Mouse (Mus musculus): ENCODE results near the gene Mab21l2.

Gene Mab21l2

GRCm38 (mm10) chr3:86548091-86549015, at the start of gene Mab21l2:
Gene Mab21l2, minus strand, starts transcription at chr3:86548629.
- peak; percentile 86 for DNase-seq

DNA sequence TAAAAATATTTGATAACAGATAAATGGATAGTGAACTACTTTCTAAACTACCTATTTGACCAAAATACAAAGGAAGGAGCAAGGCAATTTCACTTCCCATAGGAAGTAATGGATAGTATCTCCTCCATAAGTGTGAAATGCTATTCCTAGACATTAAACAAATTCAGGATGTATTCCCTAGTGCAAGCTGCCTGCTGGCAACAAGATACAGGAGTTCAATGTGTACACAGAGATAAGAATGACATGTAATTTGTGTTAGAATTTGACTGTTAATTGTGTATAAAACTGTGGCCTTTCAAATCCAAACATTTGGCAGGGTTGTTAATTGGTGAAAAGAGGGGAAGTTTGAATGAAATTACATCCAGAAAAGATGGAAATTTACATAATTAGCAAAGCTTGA, 26.9 kb upstream of the Mab21l2 start:
- no peak for DNase-seq

DNA sequence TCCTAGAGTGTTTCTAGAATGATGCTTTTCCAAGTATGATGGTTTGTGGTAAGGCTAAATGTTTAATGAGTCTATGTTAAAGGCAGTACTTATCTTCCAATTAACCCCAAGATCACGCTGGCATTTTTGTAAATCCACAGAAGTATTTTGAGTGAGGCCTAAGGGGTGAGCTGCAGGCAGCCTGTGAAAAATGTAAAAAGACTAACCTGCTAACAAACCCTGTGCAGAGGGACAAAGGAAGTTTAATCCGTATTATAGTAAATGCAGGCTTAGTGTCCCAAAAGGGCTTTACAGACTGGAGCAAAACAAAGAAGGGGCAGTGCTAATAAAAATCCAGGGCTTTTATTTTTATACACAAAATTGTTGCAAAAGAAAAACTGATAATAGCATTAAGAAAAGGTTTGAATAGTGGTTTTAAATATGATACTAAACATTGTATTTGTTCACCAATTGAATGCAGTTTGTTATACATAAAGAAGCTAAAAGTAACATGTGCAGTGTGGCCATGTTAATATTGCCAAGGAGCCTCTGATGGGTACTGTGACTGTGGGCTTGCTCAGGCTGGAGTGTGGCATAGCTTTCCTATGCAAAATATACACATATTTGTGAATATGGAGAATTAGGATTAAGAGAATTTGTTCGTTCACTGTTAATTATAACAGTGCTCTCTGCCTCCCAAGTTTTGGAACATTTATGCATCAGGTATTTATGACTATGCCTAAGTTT, 24.3 kb upstream of the Mab21l2 start:
- no peak for DNase-seq

GRCm38 (mm10) chr3:86571518-86571917, 23.1 kb upstream of the Mab21l2 start:
- DNase-seq, result no peak

DNA sequence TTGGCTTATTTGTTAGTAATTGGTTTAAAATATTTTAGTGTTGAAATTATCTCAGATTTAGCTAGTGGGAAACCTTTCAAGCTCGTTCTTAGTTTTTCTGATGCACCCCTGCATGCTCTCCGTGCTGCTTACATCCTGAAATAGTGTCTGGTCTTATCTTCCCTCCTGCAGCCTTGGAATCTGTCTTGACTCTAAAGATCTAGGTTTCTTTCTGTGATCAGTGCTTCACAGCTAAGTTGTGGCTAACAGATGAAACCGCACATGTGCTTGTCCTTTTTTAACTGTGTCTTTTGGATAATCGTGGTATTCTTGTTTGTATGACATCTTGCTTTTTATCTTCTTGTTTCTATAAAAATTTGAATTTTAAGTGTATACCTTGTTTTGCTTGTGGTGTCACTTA, 18.9 kb upstream of the Mab21l2 start:
- no peak for DNase-seq

GRCm38 (mm10) chr3:86561396-86561795, 13.0 kb upstream of the Mab21l2 start:
- DNase-seq, result no peak

DNA sequence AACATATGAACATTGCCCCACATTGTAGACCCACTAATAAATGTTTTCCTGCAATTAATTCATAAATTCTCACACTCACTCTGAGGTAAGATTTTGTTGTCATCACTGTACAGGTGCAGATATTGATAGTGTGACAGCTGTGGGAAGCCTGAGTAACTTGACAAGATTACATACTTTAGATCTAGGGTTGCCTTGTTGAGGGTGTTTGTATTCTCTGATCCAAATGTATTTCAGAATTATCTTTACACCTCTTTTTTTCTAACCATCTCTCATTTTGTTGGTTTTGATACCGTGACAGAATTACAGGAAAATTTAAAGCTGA, 12.6 kb upstream of the Mab21l2 start:
- no peak for DNase-seq

- DNase-seq, result no peak
These were observed 12.0 kb upstream of the Mab21l2 start for GRCm38 (mm10) chr3:86560281-86561022.

DNA sequence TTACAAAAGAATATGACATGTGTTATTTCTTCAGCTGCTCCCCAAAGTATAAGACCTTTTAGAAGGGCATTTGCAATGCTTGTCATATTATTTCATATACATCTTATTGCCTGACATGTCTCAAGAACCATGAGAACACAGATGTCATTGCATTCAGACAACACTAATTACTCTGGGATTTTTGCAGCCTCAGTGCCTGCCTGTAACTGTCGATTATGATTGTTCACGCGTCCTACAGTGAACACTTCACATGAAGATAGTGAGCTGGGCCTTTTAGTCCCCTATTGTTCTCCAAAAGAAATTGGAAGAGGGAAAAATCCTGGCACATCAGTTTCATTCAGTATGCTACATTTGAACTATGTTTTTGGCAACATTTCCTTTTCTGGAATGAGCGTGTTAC, 11.2 kb upstream of the Mab21l2 start:
- DNase-seq, result no peak

GRCm38 (mm10) chr3:86558976-86559375, 10.5 kb upstream of the Mab21l2 start:
- DNase-seq, result no peak

- peak; percentile 52 for DNase-seq
These were observed 3.7 kb upstream of the Mab21l2 start for GRCm38 (mm10) chr3:86552170-86552569.

DNA sequence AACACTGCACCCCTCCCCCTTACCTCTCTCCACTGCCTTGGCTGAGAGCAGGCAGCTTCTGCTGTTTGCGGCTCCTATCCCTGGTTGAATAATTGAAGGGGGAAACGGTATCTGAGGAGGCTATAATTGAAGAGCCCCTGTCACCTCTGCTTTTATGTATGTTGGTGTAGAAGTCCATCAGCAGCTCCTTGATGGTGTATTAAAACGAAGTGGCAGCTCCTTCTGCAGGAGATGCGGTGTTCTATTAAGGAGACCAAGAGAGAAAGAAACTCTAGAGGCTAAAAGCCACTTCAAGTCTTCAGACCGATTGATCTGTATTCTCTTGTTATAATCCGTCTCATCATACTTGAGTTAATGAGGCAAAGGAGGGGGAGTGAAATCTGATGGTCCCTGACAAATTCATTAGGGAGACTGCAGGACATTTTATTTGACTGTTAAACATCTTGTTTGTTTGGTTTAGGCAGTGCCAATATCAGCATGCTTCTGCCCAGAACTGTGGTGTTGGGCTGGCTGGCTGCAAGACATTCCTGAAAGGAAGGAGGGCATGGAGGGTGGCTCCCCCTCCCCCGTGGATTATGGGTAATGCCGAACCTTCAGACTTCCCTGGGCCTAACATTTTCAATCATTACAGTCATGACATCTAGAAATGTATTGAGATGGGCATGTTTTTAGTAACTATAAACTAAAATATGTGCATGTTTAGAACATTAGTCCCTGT, 2.7 kb upstream of the Mab21l2 start:
- peak; percentile 60 for DNase-seq

DNA sequence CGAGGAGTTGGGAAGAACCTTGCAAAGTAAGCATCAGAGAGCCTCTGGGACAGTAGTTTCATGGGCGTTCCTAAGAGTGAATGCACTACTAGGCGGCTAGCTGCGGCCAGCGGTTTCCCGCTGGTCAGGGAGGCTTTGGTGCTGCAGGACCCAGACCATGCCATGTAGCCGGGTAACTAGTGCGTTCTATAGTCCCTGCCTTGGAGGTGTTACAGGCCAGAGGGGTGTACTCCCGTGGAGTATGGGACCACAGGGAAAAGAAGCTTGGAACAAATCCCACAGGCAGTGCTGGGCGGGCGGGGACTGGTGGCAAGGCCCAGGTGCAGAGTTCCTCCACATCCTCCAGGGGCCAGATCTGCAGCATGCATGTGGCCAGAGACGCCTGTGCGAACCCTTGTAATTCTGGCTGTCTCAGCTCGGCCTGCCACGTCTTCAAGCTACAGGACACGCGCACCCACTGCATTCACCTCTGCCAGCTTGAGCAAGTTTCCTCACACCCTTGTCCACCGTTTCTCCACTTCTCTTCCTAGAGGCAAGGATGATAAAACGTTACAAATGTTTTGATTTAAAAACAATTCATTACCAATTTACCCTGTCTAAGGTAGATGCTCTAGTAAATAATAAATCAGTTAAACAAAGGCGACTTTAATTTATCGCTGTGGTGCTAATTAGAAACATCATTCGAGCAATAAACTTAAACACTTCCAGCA, 2.0 kb upstream of the Mab21l2 start:
- peak; percentile 84 for DNase-seq

DNA sequence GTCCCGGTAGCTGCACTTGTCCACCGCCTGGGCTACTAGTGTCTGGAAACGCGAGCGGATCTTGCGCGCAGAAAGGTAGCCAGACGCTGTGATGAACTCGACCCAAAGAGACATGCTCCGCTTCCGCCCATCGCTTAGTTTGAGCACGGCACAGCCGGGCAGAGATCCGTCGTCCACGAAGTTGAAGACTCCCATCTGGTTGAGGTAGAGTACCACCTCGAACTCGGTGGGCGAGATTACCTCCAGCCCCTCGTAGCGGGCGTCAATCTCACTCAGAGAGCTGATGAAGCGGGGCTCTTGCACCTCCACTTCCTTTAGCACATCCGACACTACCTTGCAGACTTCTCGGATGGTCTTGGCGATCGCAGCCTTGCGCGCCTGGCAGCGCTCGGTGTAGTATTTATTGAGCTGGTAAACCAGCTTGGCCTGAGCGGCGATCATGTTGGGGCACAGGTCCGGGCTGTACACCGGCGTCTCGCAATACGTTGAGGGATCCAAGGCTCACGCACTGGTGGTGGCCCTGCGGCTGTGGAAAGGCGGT, 1.1 kb downstream of the Mab21l2 start:
- DNase-seq, result no peak

DNA sequence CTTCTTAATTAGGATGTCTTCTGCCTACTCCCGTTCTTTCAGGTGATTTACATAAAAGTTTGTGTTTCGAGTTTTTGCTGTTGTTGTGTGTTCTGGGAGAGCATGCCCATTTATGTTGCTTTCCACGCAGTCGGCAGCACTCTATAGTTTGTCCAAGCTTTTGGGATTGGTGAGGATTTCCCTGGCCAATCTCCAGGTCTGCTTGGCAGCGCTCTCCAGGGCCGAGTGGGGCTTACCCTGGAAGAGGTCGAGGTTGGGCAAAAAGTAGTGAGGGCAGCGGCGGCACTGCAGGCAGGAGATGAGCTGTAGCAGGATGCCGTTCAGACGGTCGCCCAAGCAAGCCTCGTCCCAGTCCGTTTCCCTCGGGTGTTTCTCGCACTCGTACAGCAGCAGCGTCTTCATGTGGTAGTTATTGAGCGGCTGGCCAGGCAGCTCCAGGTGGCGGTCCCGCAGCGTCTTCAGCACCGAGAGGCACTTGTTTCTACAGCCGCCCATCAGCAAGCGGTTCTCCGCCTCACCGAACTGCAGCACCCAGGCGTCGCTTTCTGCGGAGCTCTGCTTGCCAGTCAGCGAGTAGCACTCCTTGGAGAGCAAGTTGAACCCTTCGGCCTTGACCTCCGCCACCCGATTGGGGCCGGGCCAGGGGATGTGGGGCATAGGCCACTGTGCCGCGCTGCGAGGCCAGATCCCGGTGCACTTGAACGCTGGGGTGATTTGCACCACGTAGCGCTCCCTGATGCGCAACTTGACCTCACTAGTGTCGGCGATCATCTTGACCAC, 1.8 kb downstream of the Mab21l2 start:
- DNase-seq, result peak; percentile 70

DNA sequence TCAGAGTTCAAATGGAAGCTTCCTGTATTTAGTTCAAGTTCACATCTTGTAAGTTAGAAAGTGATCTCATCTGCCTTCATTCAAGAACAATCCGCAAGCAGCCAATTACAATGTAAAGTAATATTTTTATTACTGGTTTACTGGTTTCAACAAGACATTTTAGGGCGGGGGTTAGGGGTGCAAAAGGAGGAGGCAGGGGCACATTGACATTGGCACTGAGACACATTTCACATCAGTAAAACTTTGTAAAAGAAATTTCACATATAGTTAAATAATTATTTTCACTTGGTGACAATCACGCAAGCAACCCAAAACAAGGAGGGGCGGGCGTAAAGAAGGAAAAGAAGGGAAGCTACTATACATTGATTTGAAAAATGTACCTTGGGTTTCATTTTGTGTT, 2.5 kb downstream of the Mab21l2 start:
- no peak for DNase-seq

GRCm38 (mm10) chr3:86544785-86545184, 3.6 kb downstream of the Mab21l2 start:
- DNase-seq, result peak; percentile 78

- no peak for DNase-seq
These were observed 6.5 kb downstream of the Mab21l2 start for GRCm38 (mm10) chr3:86541863-86542397.

DNA sequence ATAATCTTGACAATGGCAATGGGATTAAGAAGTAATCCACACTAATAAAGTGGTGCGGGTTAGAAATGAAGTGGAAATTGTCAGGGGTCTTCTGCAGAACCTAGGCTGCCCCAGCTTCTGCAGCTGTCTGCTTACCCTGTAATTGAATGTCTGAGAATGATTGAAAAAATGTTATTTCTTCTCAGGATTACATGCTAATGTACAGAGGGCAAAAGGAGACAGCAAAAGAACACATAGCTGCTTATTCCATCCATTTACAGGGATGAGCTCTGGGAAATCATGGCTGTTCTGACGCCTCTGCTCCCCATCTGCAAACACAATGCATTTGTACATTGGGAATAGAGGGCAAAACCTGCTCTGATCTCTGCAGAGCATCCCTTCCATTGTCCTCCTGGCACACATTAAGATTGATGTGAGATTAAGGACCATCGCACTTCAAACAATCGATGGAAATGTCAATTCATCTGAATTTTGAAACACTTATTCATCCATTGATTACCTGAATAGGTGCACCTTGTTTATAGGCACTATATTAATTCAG, 7.3 kb downstream of the Mab21l2 start:
- DNase-seq, result no peak

GRCm38 (mm10) chr3:86539555-86540168, 8.8 kb downstream of the Mab21l2 start:
- DNase-seq, result peak; percentile 77
